Mouse (Mus musculus): ENCODE results near the gene Sp6. TPM values are rescaled to one million over a fixed set of nuclear protein-coding genes. Genes with fewer than 3 reads are reported as not detected.

Gene Sp6
- total RNA-seq, 2 experiments from 2014 or later: 0.21 TPM; not detected in 1

GRCm38 (mm10) chr11:97021873-97022484 lies 8.8 kb downstream of the Sp6 start:
- peak; percentile 74 to 86 for DNase-seq

- no peak for DNase-seq
These were observed 11.8 kb downstream of the Sp6 start for GRCm38 (mm10) chr11:97024977-97025376.

GRCm38 (mm10) chr11:97025721-97026344 lies 12.6 kb downstream of the Sp6 start:
- DNase-seq: peak; percentile 89 to 91

GRCm38 (mm10) chr11:97029686-97030417 lies 16.7 kb downstream of the Sp6 start, which contains the start of gene Scrn2:
Gene Scrn2 (plus strand): TSS chr11:97029938.
- DNase-seq: peak; percentile 83 to 93

- DNase-seq: no peak
These were observed 17.2 kb downstream of the Sp6 start for GRCm38 (mm10) chr11:97030426-97030825.

- DNase-seq: no peak
These were observed 18.8 kb downstream of the Sp6 start for GRCm38 (mm10) chr11:97031977-97032376.

GRCm38 (mm10) chr11:97032499-97032898 lies 19.3 kb downstream of the Sp6 start:
- no peak for DNase-seq

GRCm38 (mm10) chr11:97033781-97034180 lies 20.6 kb downstream of the Sp6 start:
- DNase-seq: no peak

GRCm38 (mm10) chr11:97036141-97036540 lies 22.9 kb downstream of the Sp6 start:
- DNase-seq: no peak

GRCm38 (mm10) chr11:97038881-97039280 lies 25.7 kb downstream of the Sp6 start:
- no peak for DNase-seq

GRCm38 (mm10) chr11:97040301-97041021 lies 27.3 kb downstream of the Sp6 start:
- DNase-seq: no peak

GRCm38 (mm10) chr11:97041022-97041899 lies 28.1 kb downstream of the Sp6 start, which contains the start of the genes Lrrc46 and Mrpl10:
Gene Lrrc46 (minus strand): TSS chr11:97041407.
Gene Mrpl10 (plus strand): TSS chr11:97041560.
- DNase-seq: peak; percentile 91

GRCm38 (mm10) chr11:97044902-97045301 lies 31.7 kb downstream of the Sp6 start:
- DNase-seq: no peak

GRCm38 (mm10) chr11:97045861-97046260 lies 32.7 kb downstream of the Sp6 start:
- no peak for DNase-seq

GRCm38 (mm10) chr11:97048090-97048650 lies 35.0 kb downstream of the Sp6 start:
- no peak for DNase-seq

GRCm38 (mm10) chr11:97049492-97050085 lies 36.4 kb downstream of the Sp6 start:
- DNase-seq: no peak

- DNase-seq: peak; percentile 80 to 85
These were observed 37.2 kb downstream of the Sp6 start, which contains the start of gene Osbpl7 for GRCm38 (mm10) chr11:97050216-97050943. Gene Osbpl7 (plus strand): TSS chr11:97050628.

GRCm38 (mm10) chr11:97050944-97051586 lies 37.9 kb downstream of the Sp6 start:
- DNase-seq: no peak

- peak in 1 of 2 experiments; percentile 17 for DNase-seq
These were observed 39.0 kb downstream of the Sp6 start for GRCm38 (mm10) chr11:97052219-97052646.

All from heart, adult 18-20 months (tissue).